Mouse (Mus musculus): ENCODE results near the gene Ggta1. TPM values are rescaled to one million over a fixed set of nuclear protein-coding genes. Genes with fewer than 3 reads are reported as not detected.

Gene Ggta1
- total and polyA plus RNA-seq, 3 experiments, result 8.6 to 15.5 (median 15.4) TPM

- Histone ChIP-seq H3K79me2 (replicated peaks; ENCODE audit: control insufficient read depth, insufficient read depth, low read length) (no peaks in the 10 kb centered on the region), H3K36me3 (ENCODE audit: control insufficient read depth, insufficient read depth, low read length) (no peaks in the 10 kb centered on the region), H3K27ac (no peak overlapping the region), H3K4me1 (ENCODE audit: control insufficient read depth, insufficient read depth, low read length) (peaks cover under 1% of the 10 kb centered on the region; the same call in 1 of the 2 replicates), H3K27me3 (ENCODE audit: control insufficient read depth, insufficient read depth, low read length) (no peaks in the 10 kb centered on the region), H3K4me3 (no peak overlapping the region), H3K9ac (ENCODE audit: low read depth, low read length) (no peak overlapping the region)
- WGBS, result 78% methylated on average over 3 of the region's 3 CpGs
- DNase-seq, result no peak
- intact Hi-C loops (cut with DNase I), result no loop called here
- TF ChIP-seq POLR2A (IDR thresholded peaks at IDR 0.05; ENCODE audit: insufficient read depth, low read depth, low read length) (no peak), EP300 (IDR thresholded peaks at IDR 0.05; ENCODE audit: insufficient read depth, low read depth, low read length) (no peak), CTCF (IDR thresholded peaks at IDR 0.05) (no peak)
Observed at GRCm38 (mm10) chr2:35467855-35468254, 4.8 kb upstream of the Ggta1 start.

DNA sequence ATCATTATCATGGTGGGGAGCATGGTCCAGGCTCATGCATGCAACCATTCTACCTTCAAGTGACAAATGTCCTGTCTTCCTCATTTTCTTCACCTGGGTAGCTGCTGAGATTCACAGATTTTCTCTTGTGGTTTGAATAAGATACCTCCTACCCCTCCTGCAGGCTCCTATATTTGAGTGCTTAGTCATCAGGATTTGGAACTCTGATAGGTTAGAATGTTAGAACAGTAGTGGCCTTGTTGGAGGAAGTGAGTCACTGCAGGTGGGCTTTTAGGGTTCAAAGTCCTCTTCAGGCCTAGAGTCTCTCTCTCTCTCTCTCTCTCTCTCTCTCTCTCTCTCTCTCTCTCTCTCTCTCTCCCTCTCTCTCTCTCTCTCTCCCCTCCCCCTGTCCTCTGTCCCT is 2.6 kb upstream of the Ggta1 start:
- intact Hi-C loops (cut with DNase I), result no loop called here
- Histone ChIP-seq H3K9ac (ENCODE audit: low read depth, low read length) (no peak overlapping the region), H3K36me3 (ENCODE audit: control insufficient read depth, insufficient read depth, low read length) (no peaks in the 10 kb centered on the region), H3K27ac (no peak overlapping the region), H3K4me3 (no peak overlapping the region), H3K4me1 (ENCODE audit: control insufficient read depth, insufficient read depth, low read length) (peaks cover 4% of the 10 kb centered on the region; the same call in 1 of the 2 replicates), H3K27me3 (ENCODE audit: control insufficient read depth, insufficient read depth, low read length) (no peaks in the 10 kb centered on the region), H3K79me2 (replicated peaks; ENCODE audit: control insufficient read depth, insufficient read depth, low read length) (no peaks in the 10 kb centered on the region)
- TF ChIP-seq CTCF (IDR thresholded peaks at IDR 0.05) (no peak), EP300 (IDR thresholded peaks at IDR 0.05; ENCODE audit: insufficient read depth, low read depth, low read length) (no peak), POLR2A (IDR thresholded peaks at IDR 0.05; ENCODE audit: insufficient read depth, low read depth, low read length) (no peak)
- no peak for DNase-seq

- H3K27ac ChIP-seq, result no peak overlapping the region
- no peaks in the 10 kb centered on the region for H3K36me3 ChIP-seq (ENCODE audit: control insufficient read depth, insufficient read depth, low read length)
- no peak for DNase-seq
- no peak overlapping the region for H3K9ac ChIP-seq (ENCODE audit: low read depth, low read length)
- no peaks in the 10 kb centered on the region for H3K79me2 ChIP-seq (replicated peaks; ENCODE audit: control insufficient read depth, insufficient read depth, low read length)
- WGBS, result 88% methylated on average over 3 of the region's 3 CpGs
- H3K27me3 ChIP-seq (ENCODE audit: control insufficient read depth, insufficient read depth, low read length), result no peaks in the 10 kb centered on the region
- no peak overlapping the region for H3K4me3 ChIP-seq
- intact Hi-C loops (cut with DNase I), result no loop called here
- TF ChIP-seq EP300 (IDR thresholded peaks at IDR 0.05; ENCODE audit: insufficient read depth, low read depth, low read length) (no peak), CTCF (IDR thresholded peaks at IDR 0.05) (no peak), POLR2A (IDR thresholded peaks at IDR 0.05; ENCODE audit: insufficient read depth, low read depth, low read length) (no peak)
- peaks cover 4% of the 10 kb centered on the region; the same call in 1 of the 2 replicates for H3K4me1 ChIP-seq (ENCODE audit: control insufficient read depth, insufficient read depth, low read length)
Observed at GRCm38 (mm10) chr2:35464548-35464947, 1.5 kb upstream of the Ggta1 start.

DNA sequence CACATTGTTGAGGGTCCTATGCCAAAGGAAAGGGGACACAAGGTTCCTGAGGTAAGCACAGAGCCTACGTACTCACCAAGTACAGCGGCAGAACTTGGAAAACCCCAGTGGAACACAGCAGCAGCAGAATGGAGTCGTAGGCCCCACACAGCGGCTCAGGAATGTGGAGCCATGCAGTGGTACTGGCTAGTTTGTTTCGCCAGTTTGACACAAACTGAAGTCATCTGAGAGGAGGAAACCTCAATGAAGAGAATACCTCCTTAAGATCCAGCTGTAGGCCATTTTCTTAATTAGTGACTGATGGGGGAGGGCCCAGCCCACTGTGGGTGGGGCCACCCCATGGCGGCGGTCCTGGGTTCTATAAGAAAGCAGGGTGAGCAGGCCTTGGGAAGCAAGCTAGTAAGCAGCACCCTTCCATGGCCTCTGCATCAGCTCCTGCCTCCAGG is 1.1 kb upstream of the Ggta1 start:
- intact Hi-C loops (cut with DNase I), result no loop called here
- Histone ChIP-seq H3K4me1 (ENCODE audit: control insufficient read depth, insufficient read depth, low read length) (peaks cover 4% of the 10 kb centered on the region; the same call in 1 of the 2 replicates), H3K27me3 (ENCODE audit: control insufficient read depth, insufficient read depth, low read length) (no peaks in the 10 kb centered on the region), H3K4me3 (no peak overlapping the region), H3K79me2 (replicated peaks; ENCODE audit: control insufficient read depth, insufficient read depth, low read length) (no peaks in the 10 kb centered on the region), H3K9ac (ENCODE audit: low read depth, low read length) (no peak overlapping the region), H3K27ac (no peak overlapping the region; the same call in 1 of the 2 replicates), H3K36me3 (ENCODE audit: control insufficient read depth, insufficient read depth, low read length) (no peaks in the 10 kb centered on the region)
- WGBS, result 78% methylated on average over 7 of the region's 7 CpGs
- DNase-seq, result no peak
- no peak for TF ChIP-seq CTCF (IDR thresholded peaks at IDR 0.05)
- no peak for TF ChIP-seq POLR2A (IDR thresholded peaks at IDR 0.05; ENCODE audit: insufficient read depth, low read depth, low read length)
- no peak for TF ChIP-seq EP300 (IDR thresholded peaks at IDR 0.05; ENCODE audit: insufficient read depth, low read depth, low read length)

DNA sequence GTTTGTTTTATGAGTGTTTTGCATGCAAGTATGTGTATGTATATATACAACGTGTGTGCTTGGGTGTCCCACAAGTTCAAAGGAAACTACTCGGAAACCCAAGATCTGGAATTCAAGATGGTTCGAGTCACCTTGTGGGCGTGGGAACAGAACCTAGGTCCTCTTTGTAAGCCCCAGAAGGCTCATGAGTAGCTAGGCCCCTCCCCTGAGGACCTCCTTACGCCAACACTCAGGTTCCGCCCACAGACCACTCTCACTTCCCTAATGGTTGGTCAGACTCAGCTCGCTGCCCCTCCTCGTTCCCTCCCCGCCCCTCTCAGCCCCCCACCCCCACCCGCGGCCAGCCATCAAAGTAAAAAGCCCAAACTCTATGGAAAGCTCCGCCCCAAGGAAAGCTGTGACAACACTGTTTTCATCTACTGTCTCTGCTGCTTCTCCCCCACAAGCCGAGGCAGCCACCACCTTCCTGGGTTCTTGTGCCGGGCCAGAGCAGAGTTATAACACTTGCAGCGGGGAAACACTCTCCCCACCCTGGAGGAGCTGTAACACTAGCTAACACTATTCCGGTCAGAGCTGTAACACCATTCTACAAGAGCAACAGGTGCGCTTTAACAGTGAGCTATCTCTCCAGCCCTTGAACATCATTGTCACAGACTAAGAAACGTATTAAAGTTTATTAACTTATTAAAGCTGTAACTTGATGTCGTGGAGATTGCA is 499 bp upstream of the Ggta1 start:
- Histone ChIP-seq H3K36me3 (ENCODE audit: control insufficient read depth, insufficient read depth, low read length) (no peaks in the 10 kb centered on the region), H3K4me3 (no peak overlapping the region), H3K27me3 (ENCODE audit: control insufficient read depth, insufficient read depth, low read length) (no peaks in the 10 kb centered on the region), H3K9ac (ENCODE audit: low read depth, low read length) (no peak overlapping the region), H3K79me2 (replicated peaks; ENCODE audit: control insufficient read depth, insufficient read depth, low read length) (no peaks in the 10 kb centered on the region), H3K4me1 (ENCODE audit: control insufficient read depth, insufficient read depth, low read length) (peaks cover 4% of the 10 kb centered on the region; the same call in 1 of the 2 replicates), H3K27ac (no peak overlapping the region; the same call in none of the 2 replicates)
- DNase-seq, result peak; percentile 58 to 81
- intact Hi-C loops (cut with DNase I), result no loop called here
- WGBS, result 53% methylated on average over 19 of the region's 19 CpGs
- TF ChIP-seq EP300 (IDR thresholded peaks at IDR 0.05; ENCODE audit: insufficient read depth, low read depth, low read length) (no peak), POLR2A (IDR thresholded peaks at IDR 0.05; ENCODE audit: insufficient read depth, low read depth, low read length) (0 out of 2 replicates have a peak, but pooled peaks have one; percentile 30)
